Mouse (Mus musculus): Measurements from ENCODE around the gene Gm5089. TPM values are rescaled to one million over a fixed set of nuclear protein-coding genes. Genes with fewer than 3 reads are reported as not detected.

Gm5089 gene
- polyA plus RNA-seq, 1 experiment from 2014 or later = 1.8 TPM

GRCm38 (mm10) chr14:122403422-122403940, 47.4 kb downstream of the Gm5089 start:
- Histone ChIP-seq H3K36me3 (ENCODE audit: control insufficient read depth, insufficient read depth, low read length) (no peaks in the 10 kb centered on the region), H3K9ac (ENCODE audit: low read depth, low read length) (no peak overlapping the region), H3K4me2 (ENCODE audit: low read length) (no peak overlapping the region), H3K27me3 (replicated peaks; ENCODE audit: control insufficient read depth, insufficient read depth, low read length) (peaks cover 32% of the 10 kb centered on the region), H3K9me3 (ENCODE audit: control insufficient read depth, low read length) (no peaks in the 10 kb centered on the region), H3K4me1 (ENCODE audit: control insufficient read depth, insufficient read depth, low read depth, low read length) (peaks cover 10% of the 10 kb centered on the region), H3K4me3 (ENCODE audit: low read length) (no peak overlapping the region), H3K27ac (ENCODE audit: low read depth, low read length) (peak overlapping the region; percentile 6; the same call in 1 of the 2 replicates)
- peak; percentile 18 for ATAC-seq
- WGBS = 58% methylated on average over 3 of the region's 3 CpGs

- WGBS = 24% methylated on average over 12 of the region's 12 CpGs
- no peak overlapping the region for H3K4me3 ChIP-seq (ENCODE audit: low read length)
- no peaks in the 10 kb centered on the region for H3K9me3 ChIP-seq (ENCODE audit: control insufficient read depth, low read length)
- H3K4me2 ChIP-seq (ENCODE audit: low read length) = 0 out of 2 replicates have a peak overlapping the region, but pooled peaks have one; percentile 2
- peaks cover 27% of the 10 kb centered on the region for H3K27me3 ChIP-seq (replicated peaks; ENCODE audit: control insufficient read depth, insufficient read depth, low read length)
- no peaks in the 10 kb centered on the region for H3K36me3 ChIP-seq (ENCODE audit: control insufficient read depth, insufficient read depth, low read length)
- peaks cover 10% of the 10 kb centered on the region for H3K4me1 ChIP-seq (ENCODE audit: control insufficient read depth, insufficient read depth, low read depth, low read length)
- no peak overlapping the region for H3K9ac ChIP-seq (ENCODE audit: low read depth, low read length)
- no peak for ATAC-seq
- peak overlapping the region; percentile 5; the same call in 1 of the 2 replicates for H3K27ac ChIP-seq (ENCODE audit: low read depth, low read length)
Measured at GRCm38 (mm10) chr14:122402716-122403258, 48.1 kb downstream of the Gm5089 start.

- H3K27ac ChIP-seq (ENCODE audit: low read depth, low read length) = peak overlapping the region; percentile 29; the same call in 1 of the 2 replicates
- H3K4me2 ChIP-seq (ENCODE audit: low read length) = no peak overlapping the region; the same call in none of the 2 replicates
- WGBS = 35% methylated on average over 11 of the region's 11 CpGs
- no peak overlapping the region for H3K4me3 ChIP-seq (ENCODE audit: low read length)
- ATAC-seq = no peak
- H3K4me1 ChIP-seq (ENCODE audit: control insufficient read depth, insufficient read depth, low read depth, low read length) = peaks cover 8% of the 10 kb centered on the region
- peaks cover 22% of the 10 kb centered on the region for H3K27me3 ChIP-seq (replicated peaks; ENCODE audit: control insufficient read depth, insufficient read depth, low read length)
- H3K9me3 ChIP-seq (ENCODE audit: control insufficient read depth, low read length) = no peaks in the 10 kb centered on the region
- H3K9ac ChIP-seq (ENCODE audit: low read depth, low read length) = no peak overlapping the region
- H3K36me3 ChIP-seq (ENCODE audit: control insufficient read depth, insufficient read depth, low read length) = no peaks in the 10 kb centered on the region
Measured at GRCm38 (mm10) chr14:122401886-122402285, 49.0 kb downstream of the Gm5089 start.

- H3K4me3 ChIP-seq (ENCODE audit: low read length) = no peak overlapping the region
- no peak for ATAC-seq
- no peaks in the 10 kb centered on the region for H3K36me3 ChIP-seq (ENCODE audit: control insufficient read depth, insufficient read depth, low read length)
- H3K4me2 ChIP-seq (ENCODE audit: low read length) = no peak overlapping the region
- 72% methylated on average over 5 of the region's 5 CpGs for WGBS
- no peak overlapping the region for H3K27ac ChIP-seq (ENCODE audit: low read depth, low read length)
- H3K27me3 ChIP-seq (replicated peaks; ENCODE audit: control insufficient read depth, insufficient read depth, low read length) = peaks cover 19% of the 10 kb centered on the region
- H3K4me1 ChIP-seq (ENCODE audit: control insufficient read depth, insufficient read depth, low read depth, low read length) = no peaks in the 10 kb centered on the region
- no peaks in the 10 kb centered on the region for H3K9me3 ChIP-seq (ENCODE audit: control insufficient read depth, low read length)
- no peak overlapping the region for H3K9ac ChIP-seq (ENCODE audit: low read depth, low read length)
Measured at GRCm38 (mm10) chr14:122399906-122400305, 51.0 kb downstream of the Gm5089 start.

DNA sequence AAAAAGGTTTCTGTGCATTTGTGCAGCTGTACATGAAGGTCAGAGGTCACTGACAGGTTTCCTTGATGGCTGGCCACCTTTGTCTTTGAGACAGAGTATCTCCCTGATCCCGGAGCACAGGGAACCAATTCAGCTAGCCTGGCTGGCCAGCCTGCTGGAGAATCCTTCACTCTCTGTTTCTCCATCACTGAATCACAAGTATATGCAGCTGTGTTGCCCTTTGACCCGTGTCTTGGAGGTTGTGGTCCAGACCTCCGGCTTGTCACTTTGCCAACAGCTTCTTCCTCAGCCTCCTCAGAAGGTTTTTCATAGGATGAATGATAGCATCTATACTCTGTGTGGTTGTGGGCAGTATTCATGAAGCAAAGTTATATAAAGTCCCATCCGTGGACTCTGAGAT, 52.2 kb downstream of the Gm5089 start:
- no peak overlapping the region for H3K27ac ChIP-seq (ENCODE audit: low read depth, low read length)
- H3K27me3 ChIP-seq (replicated peaks; ENCODE audit: control insufficient read depth, insufficient read depth, low read length) = peaks cover 10% of the 10 kb centered on the region
- 60% methylated on average over 4 of the region's 4 CpGs for WGBS

DNA sequence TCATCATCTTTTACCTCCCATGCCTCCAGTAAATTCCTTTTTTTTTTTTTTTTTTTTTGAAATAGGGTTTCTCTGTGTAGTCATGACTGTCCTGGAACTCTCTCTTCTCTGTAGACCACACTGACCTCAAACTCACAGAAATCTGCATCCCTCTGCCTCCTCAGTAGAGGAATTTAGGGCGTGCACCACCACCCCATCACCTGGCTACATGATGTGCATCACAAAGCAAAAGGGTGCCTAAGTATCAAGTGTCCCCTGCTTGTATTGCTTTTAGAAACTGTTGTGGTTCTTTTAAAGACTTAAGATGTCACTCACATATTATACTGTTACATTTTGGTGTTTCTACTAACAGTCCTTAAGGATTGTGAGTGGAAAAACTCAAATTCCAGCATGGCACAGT, 57.8 kb downstream of the Gm5089 start:
- WGBS = 81% methylated on average over 1 of the region's 1 CpGs
- no peaks in the 10 kb centered on the region for H3K4me1 ChIP-seq (ENCODE audit: control insufficient read depth, insufficient read depth, low read depth, low read length)
- no peak overlapping the region for H3K4me2 ChIP-seq (ENCODE audit: low read length)
- H3K9me3 ChIP-seq (ENCODE audit: control insufficient read depth, low read length) = no peaks in the 10 kb centered on the region
- H3K9ac ChIP-seq (ENCODE audit: low read depth, low read length) = no peak overlapping the region
- peaks cover 2% of the 10 kb centered on the region; the same call in 1 of the 2 replicates for H3K27me3 ChIP-seq (replicated peaks; ENCODE audit: control insufficient read depth, insufficient read depth, low read length)
- no peak overlapping the region for H3K27ac ChIP-seq (ENCODE audit: low read depth, low read length)
- no peaks in the 10 kb centered on the region for H3K36me3 ChIP-seq (ENCODE audit: control insufficient read depth, insufficient read depth, low read length)
- ATAC-seq = no peak
- H3K4me3 ChIP-seq (ENCODE audit: low read length) = no peak overlapping the region

More for the DNA sequence above, 52.2 kb downstream of the Gm5089 start:
- no peaks in the 10 kb centered on the region for H3K36me3 ChIP-seq (ENCODE audit: control insufficient read depth, insufficient read depth, low read length)
- no peak for ATAC-seq
- no peak overlapping the region for H3K9ac ChIP-seq (ENCODE audit: low read depth, low read length)
- H3K4me1 ChIP-seq (ENCODE audit: control insufficient read depth, insufficient read depth, low read depth, low read length) = no peaks in the 10 kb centered on the region
- no peak overlapping the region for H3K4me3 ChIP-seq (ENCODE audit: low read length)
- H3K9me3 ChIP-seq (ENCODE audit: control insufficient read depth, low read length) = no peaks in the 10 kb centered on the region
- no peak overlapping the region for H3K4me2 ChIP-seq (ENCODE audit: low read length)

GRCm38 (mm10) chr14:122390935-122391334, 60.0 kb downstream of the Gm5089 start:
- Histone ChIP-seq H3K36me3 (ENCODE audit: control insufficient read depth, insufficient read depth, low read length) (no peaks in the 10 kb centered on the region), H3K9me3 (ENCODE audit: control insufficient read depth, low read length) (no peaks in the 10 kb centered on the region), H3K4me2 (ENCODE audit: low read length) (no peak overlapping the region), H3K4me3 (ENCODE audit: low read length) (no peak overlapping the region), H3K9ac (ENCODE audit: low read depth, low read length) (no peak overlapping the region), H3K27ac (ENCODE audit: low read depth, low read length) (no peak overlapping the region), H3K27me3 (replicated peaks; ENCODE audit: control insufficient read depth, insufficient read depth, low read length) (peaks cover 2% of the 10 kb centered on the region), H3K4me1 (ENCODE audit: control insufficient read depth, insufficient read depth, low read depth, low read length) (no peaks in the 10 kb centered on the region)
- WGBS = 59% methylated on average over 4 of the region's 4 CpGs
- no peak for ATAC-seq

- Histone ChIP-seq H3K4me2 (ENCODE audit: low read length) (no peak overlapping the region), H3K9ac (ENCODE audit: low read depth, low read length) (no peak overlapping the region), H3K9me3 (ENCODE audit: control insufficient read depth, low read length) (no peaks in the 10 kb centered on the region), H3K4me1 (ENCODE audit: control insufficient read depth, insufficient read depth, low read depth, low read length) (no peaks in the 10 kb centered on the region), H3K36me3 (ENCODE audit: control insufficient read depth, insufficient read depth, low read length) (no peaks in the 10 kb centered on the region), H3K27me3 (replicated peaks; ENCODE audit: control insufficient read depth, insufficient read depth, low read length) (peaks cover 2% of the 10 kb centered on the region), H3K4me3 (ENCODE audit: low read length) (no peak overlapping the region), H3K27ac (ENCODE audit: low read depth, low read length) (no peak overlapping the region)
- 83% methylated on average over 13 of the region's 13 CpGs for WGBS
- no peak for ATAC-seq
Measured at GRCm38 (mm10) chr14:122389684-122390370, 61.1 kb downstream of the Gm5089 start.

GRCm38 (mm10) chr14:122388431-122389031, 62.4 kb downstream of the Gm5089 start:
- peak; percentile 40; the same call in 1 of the 2 replicates for ATAC-seq
- H3K27me3 ChIP-seq (replicated peaks; ENCODE audit: control insufficient read depth, insufficient read depth, low read length) = peaks cover 4% of the 10 kb centered on the region
- H3K4me1 ChIP-seq (ENCODE audit: control insufficient read depth, insufficient read depth, low read depth, low read length) = no peaks in the 10 kb centered on the region
- peak overlapping the region; percentile 24; the same call in 1 of the 2 replicates for H3K27ac ChIP-seq (ENCODE audit: low read depth, low read length)
- 49% methylated on average over 19 of the region's 19 CpGs for WGBS
- H3K36me3 ChIP-seq (ENCODE audit: control insufficient read depth, insufficient read depth, low read length) = no peaks in the 10 kb centered on the region
- no peak overlapping the region for H3K4me3 ChIP-seq (ENCODE audit: low read length)
- peak overlapping the region; percentile 8 for H3K4me2 ChIP-seq (ENCODE audit: low read length)
- H3K9me3 ChIP-seq (ENCODE audit: control insufficient read depth, low read length) = no peaks in the 10 kb centered on the region
- no peak overlapping the region for H3K9ac ChIP-seq (ENCODE audit: low read depth, low read length)

Measured in hindbrain, embryonic 16.5 days (tissue).